Mouse (Mus musculus) B cell, adult 67 days (primary cell): ENCODE data around the gene Batf2. TPM values are rescaled to one million over a fixed set of nuclear protein-coding genes. Genes with fewer than 3 reads are reported as not detected.

Experiments
- total RNA-seq, 2 experiments: library from RNA; stranded (reverse); gene quantifications; 4 replicates each; pipeline ENCODE4 v1.2.4; 2023

Gene Batf2
- total RNA-seq: not detected

DNA sequence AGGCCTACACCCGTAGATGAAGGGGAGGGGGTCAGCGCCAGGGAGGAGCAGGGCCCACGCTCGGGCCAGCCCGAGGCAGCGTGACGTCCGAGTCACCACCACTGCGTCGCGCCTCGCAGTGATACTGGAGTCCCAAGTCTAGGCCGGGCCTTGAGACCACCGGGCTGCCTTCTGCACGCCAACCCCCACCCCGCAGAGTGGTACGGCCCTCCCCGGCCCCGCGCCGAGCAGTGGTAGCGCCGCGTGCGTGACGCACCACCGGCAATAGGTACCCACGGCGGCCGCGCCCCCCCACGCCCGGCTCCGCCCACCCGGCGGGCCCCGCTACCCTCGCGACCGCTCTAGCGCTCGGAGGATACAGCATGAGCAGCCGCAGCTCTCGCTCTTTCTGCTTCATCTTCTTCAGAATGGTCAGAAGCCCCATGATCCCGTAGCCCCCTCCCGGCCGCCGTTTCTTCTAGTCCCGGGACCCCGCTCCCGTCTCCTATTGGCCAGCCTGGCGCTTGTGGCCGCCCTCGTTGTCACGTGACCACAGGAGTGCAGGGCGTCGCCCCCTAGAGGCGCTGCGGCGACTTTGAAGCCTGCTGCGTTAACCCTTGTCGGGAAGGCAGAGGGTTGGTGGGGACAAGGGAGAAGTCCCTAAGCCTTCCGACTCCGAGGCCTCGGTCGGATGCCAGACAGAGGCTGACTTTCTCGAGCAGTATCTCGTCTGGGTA, at the start of gene Batf2:
Batf2 (plus strand) TSS at position 306 of the 716 bp plus-strand sequence.

GRCm38 (mm10) chr19:6094119-6094518, 46.7 kb upstream of the Batf2 start, which contains the start of gene AC131692.1:
AC131692.1 (plus strand) TSS chr19:6094419.

DNA sequence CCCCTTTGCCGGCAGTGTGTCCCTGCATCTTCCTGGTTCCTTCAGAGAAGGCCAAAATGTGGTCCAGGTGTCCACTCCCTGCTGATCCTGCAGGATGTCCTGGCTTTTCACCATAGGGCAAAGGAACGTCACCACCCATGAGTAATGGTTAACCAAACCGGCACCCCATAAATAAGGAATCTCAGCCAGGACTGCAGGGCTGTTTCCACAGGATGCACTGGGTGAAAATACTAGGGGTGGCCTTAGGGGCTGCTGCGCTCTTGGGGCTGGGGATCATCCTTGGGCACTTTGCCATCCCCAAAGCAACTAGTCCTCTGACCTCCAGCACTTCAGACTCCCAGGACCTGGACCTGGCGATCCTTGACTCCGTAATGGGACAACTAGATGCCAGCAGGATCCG, 35.2 kb upstream of the Batf2 start, which contains the start of gene Naaladl1:
Naaladl1 (plus strand) TSS at position 197 of the 400 bp plus-strand sequence.

DNA sequence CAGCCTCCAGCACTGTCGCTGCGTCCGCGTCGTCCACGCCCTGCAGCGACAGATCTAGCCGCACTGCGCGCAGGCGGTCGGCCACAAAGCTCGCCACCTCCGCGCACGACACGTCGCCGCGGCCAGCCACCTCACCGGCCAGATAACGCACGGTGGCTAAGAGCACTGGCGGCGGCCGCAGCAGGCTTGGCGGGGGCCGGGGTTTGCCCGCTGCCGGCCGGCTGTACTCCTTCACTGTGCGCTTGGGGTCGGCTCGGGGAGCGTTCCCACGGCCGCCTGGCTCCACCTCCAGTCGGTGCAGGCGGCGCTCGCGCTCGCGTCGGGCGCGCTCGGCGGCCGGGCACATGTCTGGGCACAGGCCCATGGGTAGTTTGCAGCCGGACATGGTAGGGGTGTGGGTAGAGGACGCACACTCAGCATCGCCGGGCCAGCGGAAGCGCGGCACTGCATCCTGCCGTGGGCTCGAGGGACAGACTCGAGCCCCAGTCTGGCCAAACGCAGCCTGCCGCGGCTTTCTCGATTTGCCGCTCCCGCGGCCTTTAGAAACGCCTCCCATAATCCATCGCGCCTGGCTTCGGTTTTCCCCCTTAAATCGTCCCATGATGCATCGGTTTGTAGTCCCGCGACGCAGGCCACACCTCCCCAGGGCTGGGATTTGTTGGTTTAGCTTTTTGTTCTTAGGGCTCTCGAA, 22.7 kb upstream of the Batf2 start, which contains the start of gene Sac3d1:
Sac3d1 (minus strand) TSS at position 665 of the 691 bp plus-strand sequence.

GRCm38 (mm10) chr19:6127760-6128341, 12.9 kb upstream of the Batf2 start, which contains the start of gene Snx15:
Snx15 (minus strand) TSS chr19:6128304.

DNA sequence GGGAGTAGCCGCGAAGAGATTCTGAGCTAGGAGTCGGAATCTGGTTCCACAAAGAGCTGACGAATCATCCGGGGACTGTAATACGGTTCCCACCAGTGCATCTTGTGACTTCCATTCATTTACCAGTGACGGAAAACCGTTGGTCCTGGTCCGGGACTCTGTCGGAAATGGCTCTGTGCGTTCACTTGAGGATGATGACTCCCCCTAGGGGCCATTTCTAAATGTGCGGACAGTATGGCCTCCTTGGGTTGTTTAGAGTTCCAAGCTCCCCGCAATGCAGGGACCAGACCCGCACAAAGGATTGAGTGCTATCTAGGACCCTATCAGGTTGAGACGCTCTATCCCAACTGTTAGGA, 589 bp downstream of the Batf2 start, which contains the start of gene Arl2:
Arl2 (minus strand) TSS at position 155 of the 356 bp plus-strand sequence.

DNA sequence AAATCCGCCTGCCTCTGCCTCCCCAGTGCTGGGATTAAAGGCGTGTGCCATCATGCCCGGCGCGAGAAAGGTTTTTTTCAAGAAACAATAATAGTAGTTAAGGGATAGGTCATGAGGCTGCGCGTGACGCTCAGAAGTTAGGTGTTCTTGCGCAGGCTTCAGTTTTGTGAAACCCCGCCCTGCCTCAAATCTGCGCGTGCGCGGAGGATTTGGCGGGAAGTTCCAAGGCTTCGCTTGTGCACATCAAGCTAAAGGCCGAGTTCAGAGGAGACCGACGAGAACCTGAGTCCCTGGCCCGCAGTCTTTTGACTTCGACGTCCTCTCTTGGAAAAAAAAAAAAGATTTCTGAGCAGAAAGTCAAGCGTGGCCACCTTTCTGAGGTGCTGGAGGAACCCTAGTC, 43.3 kb downstream of the Batf2 start, which contains the start of gene Majin:
Majin (plus strand) TSS at position 258 of the 400 bp plus-strand sequence.

Other genes with a start within 250 kb of the Batf2 start
- gene Tigd3, start 246.8 kb upstream of the Batf2 start, total RNA-seq: 1 to 10 TPM; 3.4 to 4.2 TPM
- 100 to 1,000 TPM; 171 to 191 TPM for gene Dpf2, start 228.0 kb upstream of the Batf2 start, total RNA-seq
- gene Cdc42ep2, start 216.2 kb upstream of the Batf2 start, total RNA-seq: not detected
- 10 to 100 TPM; 77.0 to 78.2 TPM for gene Pola2, start 176.8 kb upstream of the Batf2 start, total RNA-seq
- gene Slc22a20, start 154.8 kb upstream of the Batf2 start, total RNA-seq: not detected
- 100 to 1,000 TPM in 1 of 2 experiments, 10 to 100 TPM in 1; 97.9 to 103 TPM for gene Capn1, start 125.1 kb upstream of the Batf2 start, total RNA-seq
- gene Syvn1, start 94.4 kb upstream of the Batf2 start, total RNA-seq: 100 to 1,000 TPM; 205 to 221 TPM
- 10 to 100 TPM; 24.4 to 30.4 TPM for gene Mrpl49, start 83.2 kb upstream of the Batf2 start, total RNA-seq
- gene Fau, start 83.1 kb upstream of the Batf2 start, total RNA-seq: 1,000 to 10,000 TPM; 3,281 to 3,326 TPM
- 10 to 100 TPM; 11.5 to 17.8 TPM for gene Znhit2, start 79.8 kb upstream of the Batf2 start, total RNA-seq
- 10 to 100 TPM; 11.2 to 16.4 TPM for gene Tm7sf2, start 72.6 kb upstream of the Batf2 start, total RNA-seq
- gene Vps51, start 63.8 kb upstream of the Batf2 start, total RNA-seq: 100 to 1,000 TPM in 1 of 2 experiments, 10 to 100 TPM in 1; 83.4 to 105 TPM
- gene Tmem262, start 61.0 kb upstream of the Batf2 start, total RNA-seq: not detected
- not detected for gene Gm28374, start 58.7 kb upstream of the Batf2 start, total RNA-seq
- 10 to 100 TPM; 51.4 to 65.8 TPM for gene Zfpl1, start 56.0 kb upstream of the Batf2 start, total RNA-seq
- gene Cdca5, start 56.0 kb upstream of the Batf2 start, total RNA-seq: 1 to 10 TPM; 1.6 TPM
- gene AC131692.1, start 46.6 kb upstream of the Batf2 start, total RNA-seq: not detected
- not detected for gene Naaladl1, start 35.2 kb upstream of the Batf2 start, total RNA-seq
- 1 to 10 TPM; 8.8 to 10.0 TPM for gene Sac3d1, start 22.3 kb upstream of the Batf2 start, total RNA-seq
- 10 to 100 TPM; 41.1 to 46.7 TPM for gene Snx15, start 12.7 kb upstream of the Batf2 start, total RNA-seq
- 10 to 100 TPM; 31.4 to 32.2 TPM for gene Arl2, start 565 bp downstream of the Batf2 start, total RNA-seq
- gene Majin, start 43.4 kb downstream of the Batf2 start, total RNA-seq: not detected
- gene Gpha2, start 85.4 kb downstream of the Batf2 start, total RNA-seq: not detected
- gene Ppp2r5b, start 94.9 kb downstream of the Batf2 start, total RNA-seq: 10 to 100 TPM; 25.7 to 33.0 TPM
- gene Atg2a, start 100.7 kb downstream of the Batf2 start, total RNA-seq: 100 to 1,000 TPM; 105 to 123 TPM
- 100 to 1,000 TPM; 212 to 217 TPM for gene Ehd1, start 135.7 kb downstream of the Batf2 start, total RNA-seq
- 1 to 10 TPM; 8.0 to 9.0 TPM for gene Cdc42bpg, start 165.5 kb downstream of the Batf2 start, total RNA-seq
- gene Men1, start 194.0 kb downstream of the Batf2 start, total RNA-seq: 10 to 100 TPM; 42.3 to 45.0 TPM
- 100 to 1,000 TPM; 638 TPM for gene Map4k2, start 200.2 kb downstream of the Batf2 start, total RNA-seq
- gene Sf1, start 222.7 kb downstream of the Batf2 start, total RNA-seq: 1,000 to 10,000 TPM in 1 of 2 experiments, 100 to 1,000 TPM in 1; 928 to 1,009 TPM
- gene Pygm, start 243.4 kb downstream of the Batf2 start, total RNA-seq: 10 to 100 TPM; 17.5 to 19.3 TPM